In the genomic region with DNA sequence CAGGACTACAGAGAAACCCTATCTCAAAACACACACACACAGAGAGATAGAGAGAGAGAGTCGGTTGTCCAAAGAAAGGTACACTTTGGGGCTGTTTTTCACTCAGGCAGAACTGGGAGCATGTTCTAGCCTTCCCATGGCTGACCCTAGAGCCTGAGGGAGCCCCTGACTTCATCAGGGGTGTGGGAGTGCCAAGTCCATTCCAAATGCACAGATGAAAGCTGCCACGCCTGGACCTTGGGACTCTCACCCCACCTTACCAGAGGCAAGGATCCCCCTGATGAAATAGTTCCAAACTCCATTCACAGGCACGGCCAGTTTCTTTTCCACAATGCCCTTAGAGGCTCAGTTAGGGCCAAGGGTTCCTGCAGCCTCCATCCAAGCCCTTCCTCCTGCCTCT, we compare ENCODE assay signal across 10 mouse cellular contexts. TPM values are rescaled to one million over a fixed set of nuclear protein-coding genes. Genes with fewer than 3 reads are reported as not detected.
A peak's percentile ranks its signal among the peaks of the same experiment; 100 is the strongest.
DNase-seq lines count a peak whose midpoint lies in the region; ATAC-seq lines count a peak whose summit lies in the region.
"Had no signal": no experiment of that assay in that cellular context is flagged by ENCODE, and none has a peak within 500 bp of the region (broad histone marks: within the 10 kb centered on the region; RNA-seq: fewer than 3 reads in every experiment).

No protein-coding gene starts in this region.

- H3K27me3 ChIP-seq in heart, embryonic 12.5 days (replicated peaks) = peaks cover 9% of the 10 kb centered on the region; the same call in 1 of the 2 replicates
- 0 out of 2 replicates have a peak, but pooled peaks cover 4% of the 10 kb centered on the region for H3K27me3 ChIP-seq in midbrain, embryonic 11.5 days (ENCODE audit: control insufficient read depth, insufficient read depth, low read length)
- no peaks in the 10 kb centered on the region for H3K27me3 ChIP-seq in midbrain, embryonic 14.5 days (ENCODE audit: control insufficient read depth, insufficient read depth, low read length)
- no peaks in the 10 kb centered on the region for H3K27me3 ChIP-seq in limb, embryonic 11.5 days (ENCODE audit: control insufficient read depth, insufficient read depth, low read length)
- no peaks in the 10 kb centered on the region for H3K27me3 ChIP-seq in stomach, embryonic 16.5 days (ENCODE audit: control insufficient read depth, insufficient read depth, low read length)
- H3K27me3 ChIP-seq: forebrain, embryonic 15.5 days; midbrain, embryonic 12.5 days had no signal

- peaks cover 25% of the 10 kb centered on the region for H3K36me3 ChIP-seq in heart, embryonic 12.5 days
- H3K36me3 ChIP-seq in midbrain, embryonic 11.5 days (ENCODE audit: control insufficient read depth, insufficient read depth, low read length) = peaks cover 7% of the 10 kb centered on the region
- no peaks in the 10 kb centered on the region for H3K36me3 ChIP-seq in midbrain, embryonic 14.5 days (ENCODE audit: control insufficient read depth, insufficient read depth, low read length)
- peaks cover 8% of the 10 kb centered on the region; the same call in 1 of the 2 replicates for H3K36me3 ChIP-seq in limb, embryonic 11.5 days (ENCODE audit: control insufficient read depth, insufficient read depth, low read length)
- H3K36me3 ChIP-seq in stomach, embryonic 16.5 days (ENCODE audit: control insufficient read depth, insufficient read depth, low read length) = no peaks in the 10 kb centered on the region; the same call in 1 of the 2 replicates
- H3K36me3 ChIP-seq: forebrain, embryonic 15.5 days had no signal

- H3K4me2 ChIP-seq in heart, embryonic 12.5 days = peak overlapping the region; percentile 94; the same call in 1 of the 2 replicates
- H3K4me2 ChIP-seq in midbrain, embryonic 11.5 days = no peak overlapping the region
- H3K4me2 ChIP-seq in midbrain, embryonic 14.5 days (ENCODE audit: low read length) = no peak overlapping the region
- peak overlapping the region; percentile 95; the same call in 1 of the 2 replicates for H3K4me2 ChIP-seq in limb, embryonic 11.5 days (ENCODE audit: low read depth, severe bottlenecking)
- H3K4me2 ChIP-seq in stomach, embryonic 16.5 days (ENCODE audit: low read depth, low read length) = peak overlapping the region; percentile 93

- no peak for ATAC-seq in heart, embryonic 12.5 days (ENCODE audit: insufficient number of reproducible peaks, low FRiP score)
- ATAC-seq in midbrain, embryonic 11.5 days (ENCODE audit: low FRiP score) = no peak
- no peak for ATAC-seq in midbrain, embryonic 14.5 days (ENCODE audit: low FRiP score, low TSS enrichment)
- no peak for ATAC-seq in limb, embryonic 11.5 days (ENCODE audit: insufficient number of reproducible peaks, low FRiP score, low TSS enrichment, low read depth)
- no peak for ATAC-seq in stomach, embryonic 16.5 days (ENCODE audit: insufficient read depth, low FRiP score)

- H3K27ac ChIP-seq in heart, embryonic 12.5 days (ENCODE audit: poor library complexity, severe bottlenecking) = no peak overlapping the region
- H3K27ac ChIP-seq in midbrain, embryonic 11.5 days (ENCODE audit: low read depth, low read length) = no peak overlapping the region
- H3K27ac ChIP-seq in midbrain, embryonic 14.5 days (replicated peaks; ENCODE audit: low read depth, low read length) = no peak overlapping the region
- H3K27ac ChIP-seq in limb, embryonic 11.5 days (replicated peaks; ENCODE audit: low read depth, low read length) = no peak overlapping the region
- peak overlapping the region; percentile 68; the same call in 1 of the 2 replicates for H3K27ac ChIP-seq in stomach, embryonic 16.5 days (ENCODE audit: low read length)
- H3K27ac ChIP-seq: forebrain, embryonic 15.5 days had no signal

- H3K4me3 ChIP-seq in heart, embryonic 12.5 days = no peak overlapping the region
- H3K4me3 ChIP-seq in midbrain, embryonic 11.5 days (ENCODE audit: low read depth, low read length) = no peak overlapping the region
- no peak overlapping the region for H3K4me3 ChIP-seq in midbrain, embryonic 14.5 days (replicated peaks; ENCODE audit: low read depth, low read length)
- H3K4me3 ChIP-seq in limb, embryonic 11.5 days (ENCODE audit: low read depth, low read length) = no peak overlapping the region
- H3K4me3 ChIP-seq in stomach, embryonic 16.5 days (replicated peaks; ENCODE audit: low read length) = no peak overlapping the region

- no peak overlapping the region; the same call in 1 of the 2 replicates for H3K9ac ChIP-seq in heart, embryonic 12.5 days
- H3K9ac ChIP-seq in midbrain, embryonic 11.5 days (ENCODE audit: low read length) = no peak overlapping the region
- no peak overlapping the region for H3K9ac ChIP-seq in midbrain, embryonic 14.5 days (replicated peaks; ENCODE audit: low read length)
- H3K9ac ChIP-seq in limb, embryonic 11.5 days (ENCODE audit: low read length) = no peak overlapping the region
- peak overlapping the region; percentile 69; the same call in 1 of the 2 replicates for H3K9ac ChIP-seq in stomach, embryonic 16.5 days (ENCODE audit: low read length)

- intact Hi-C loops in heart, postnatal 36 days (cut with DNase I) = loop anchor here (5.0 kb wide), 1 partner anchor 93 kb away; a partner anchor contains a TSS

- WGBS in heart, embryonic 12.5 days = 69% methylated on average over 3 of the region's 3 CpGs
- 87% methylated on average over 3 of the region's 3 CpGs for WGBS in midbrain, embryonic 11.5 days
- 88% methylated on average over 3 of the region's 3 CpGs for WGBS in midbrain, embryonic 14.5 days
- 89% methylated on average over 3 of the region's 3 CpGs for WGBS in limb, embryonic 11.5 days
- 72% methylated on average over 3 of the region's 3 CpGs for WGBS in stomach, embryonic 16.5 days

- H3K9me3 ChIP-seq in heart, embryonic 12.5 days (replicated peaks) = no peaks in the 10 kb centered on the region
- H3K9me3 ChIP-seq in midbrain, embryonic 11.5 days (ENCODE audit: control insufficient read depth, low read length) = no peaks in the 10 kb centered on the region
- no peaks in the 10 kb centered on the region for H3K9me3 ChIP-seq in midbrain, embryonic 14.5 days (ENCODE audit: control insufficient read depth, low read length)
- H3K9me3 ChIP-seq in limb, embryonic 11.5 days (ENCODE audit: control insufficient read depth, low read length) = no peaks in the 10 kb centered on the region
- H3K9me3 ChIP-seq in stomach, embryonic 16.5 days (replicated peaks; ENCODE audit: control insufficient read depth, low read length) = no peaks in the 10 kb centered on the region
- H3K9me3 ChIP-seq: forebrain, embryonic 15.5 days; midbrain, embryonic 12.5 days had no signal

- DNase-seq in heart, postnatal 36 days = no peak
- DNase-seq in midbrain, embryonic 11.5 days (ENCODE audit: low spot score, missing footprints) = peak; percentile 83
- no peak for DNase-seq in midbrain, embryonic 14.5 days
- no peak for DNase-seq in limb, embryonic 11.5 days (ENCODE audit: low spot score)
- DNase-seq in left cerebral cortex, adult 11 months (ENCODE audit: low spot score) = no peak
- no peak for DNase-seq in cerebellum, postnatal 10 days

- H3K4me1 ChIP-seq in heart, embryonic 12.5 days (replicated peaks) = peaks cover 18% of the 10 kb centered on the region
- peaks cover 7% of the 10 kb centered on the region for H3K4me1 ChIP-seq in midbrain, embryonic 11.5 days (ENCODE audit: control insufficient read depth, insufficient read depth, low read length)
- peaks cover 7% of the 10 kb centered on the region for H3K4me1 ChIP-seq in midbrain, embryonic 14.5 days (ENCODE audit: control insufficient read depth, insufficient read depth, low read length)
- H3K4me1 ChIP-seq in limb, embryonic 11.5 days (ENCODE audit: control insufficient read depth, insufficient read depth, low read length) = 0 out of 2 replicates have a peak, but pooled peaks cover 2% of the 10 kb centered on the region
- H3K4me1 ChIP-seq in stomach, embryonic 16.5 days (ENCODE audit: control insufficient read depth, insufficient read depth, low read length) = peaks cover 28% of the 10 kb centered on the region

RNA-seq across cellular contexts. Expression of a gene that starts 1.0 kb away (rescaled TPM):
- 13.2 and 14.2 TPM in 2 replicates for polyA plus RNA-seq in heart, embryonic 12.5 days (2016; fragmentation: Nextera tagmentation; extraction: Ambion mirVana)
- 10 to 100 TPM; 67.9 to 85.3 TPM for total RNA-seq in heart, postnatal 36 days (2021)
- 9.9 and 11.8 TPM in 2 replicates for polyA plus RNA-seq in midbrain, embryonic 11.5 days (2014; fragmentation: Nextera tagmentation; extraction: Ambion mirVana)
- polyA plus RNA-seq in midbrain, embryonic 14.5 days (2014; fragmentation: Nextera tagmentation; extraction: Ambion mirVana) = 6.7 and 7.4 TPM in 2 replicates
- polyA plus RNA-seq in limb, embryonic 11.5 days (2014; fragmentation: Nextera tagmentation; extraction: Ambion mirVana) = 12.5 and 14.5 TPM in 2 replicates
- polyA plus RNA-seq in stomach, embryonic 16.5 days (2015; fragmentation: Nextera tagmentation; extraction: Ambion mirVana) = 17.4 and 18.5 TPM in 2 replicates

RNA-seq across cellular contexts. Expression of a gene that starts 59.3 kb away (rescaled TPM):
- polyA plus RNA-seq in heart, embryonic 12.5 days (2016; fragmentation: Nextera tagmentation; extraction: Ambion mirVana) = 8.8 and 9.2 TPM in 2 replicates
- total RNA-seq in heart, postnatal 36 days (2021) = 10 to 100 TPM; 15.0 to 16.0 TPM
- 10.4 and 12.1 TPM in 2 replicates for polyA plus RNA-seq in midbrain, embryonic 11.5 days (2014; fragmentation: Nextera tagmentation; extraction: Ambion mirVana)
- 6.6 and 7.6 TPM in 2 replicates for polyA plus RNA-seq in midbrain, embryonic 14.5 days (2014; fragmentation: Nextera tagmentation; extraction: Ambion mirVana)
- polyA plus RNA-seq in limb, embryonic 11.5 days (2014; fragmentation: Nextera tagmentation; extraction: Ambion mirVana) = 15.1 and 17.9 TPM in 2 replicates
- polyA plus RNA-seq in stomach, embryonic 16.5 days (2015; fragmentation: Nextera tagmentation; extraction: Ambion mirVana) = 9.5 and 10.9 TPM in 2 replicates

Comparison
In these comparisons a context has a peak if more than half of its experiments do, and no peak if none do; other contexts are left out.
1. H3K4me2 ChIP-seq: peak in heart, embryonic 12.5 days (single experiment), limb, embryonic 11.5 days (single experiment) and stomach, embryonic 16.5 days (single experiment); none in midbrain, embryonic 11.5 days (single experiment) and midbrain, embryonic 14.5 days (single experiment).